Mouse (Mus musculus) heart, adult 2 months (tissue): ENCODE measurements around the gene Nenf. TPM values are rescaled to one million over a fixed set of nuclear protein-coding genes. Genes with fewer than 3 reads are reported as not detected.

Source experiments
- DNase-seq, 2 experiments: peaks; one replicate each; pipeline ENCODE4 v3.0.0; 2021
- H3K27ac ChIP-seq: fragments of 200-600 bp; 2 replicates; pipeline ENCODE4 v1.8.1; 2022
- H3K27me3 ChIP-seq: fragments of 200-500 bp; 2 replicates; pipeline ENCODE4 v1.6.1; 2012; ENCODE audit warnings: mild to moderate bottlenecking, low read length, inconsistent platforms, mixed read lengths; ENCODE audit not compliant: control insufficient read depth, insufficient read depth
- H3K36me3 ChIP-seq: fragments of 200-500 bp; 2 replicates; pipeline ENCODE4 v1.6.1; 2012; ENCODE audit warnings: low read length, inconsistent platforms; ENCODE audit not compliant: control insufficient read depth, insufficient read depth
- H3K4me1 ChIP-seq: fragments of 200-500 bp; 2 replicates; pipeline ENCODE4 v1.6.1; 2011; ENCODE audit warnings: low read length; ENCODE audit not compliant: control insufficient read depth, insufficient read depth
- H3K4me3 ChIP-seq: fragments of 200-600 bp; 2 replicates; pipeline ENCODE4 v1.8.1; 2022
- H3K79me2 ChIP-seq: fragments of 200-500 bp; replicated peaks from 2 replicates; pipeline ENCODE4 v1.6.1; 2012; ENCODE audit warnings: mild to moderate bottlenecking, inconsistent platforms, low read length, moderate library complexity, mixed read lengths; ENCODE audit not compliant: control insufficient read depth, insufficient read depth
- H3K9ac ChIP-seq: fragments of 200-500 bp; 2 replicates; pipeline ENCODE4 v1.6.1; 2012; ENCODE audit warnings: low read depth, mild to moderate bottlenecking, control low read depth, inconsistent platforms, low read length, mixed read lengths
- CTCF ChIP-seq: fragments of 200-600 bp; IDR thresholded peaks from 2 replicates; pipeline ENCODE4 v1.8.1; 2022; ENCODE audit warnings: antibody characterized with exemption, mild to moderate bottlenecking, moderate library complexity
- EP300 ChIP-seq: fragments of 200-500 bp; IDR thresholded peaks from 2 replicates; pipeline ENCODE4 v1.6.1; 2011; ENCODE audit warnings: low read depth, low read length, control low read depth; ENCODE audit not compliant: insufficient read depth
- POLR2A ChIP-seq: fragments of 200-500 bp; IDR thresholded peaks from 2 replicates; pipeline ENCODE4 v1.6.1; 2011; ENCODE audit warnings: mild to moderate bottlenecking, low read depth, low read length, control low read depth; ENCODE audit not compliant: insufficient read depth
- WGBS: fragments of 180-500 bp; shearing (Covaris S2); methylation state at CpG from one replicate; pipeline ENCODE4 v1.1.7; 2018; 5-methylcytosine and 5-hydroxymethylcytosine counted together
- intact Hi-C: fragments of 180-260 bp; cut with DNase I; formaldehyde crosslinking; loops from one replicate; pipeline ENCODE4 v1.15.1; 2025
- long read RNA-seq: library from polyadenylated mRNA; stranded (forward); transcript quantifications from one replicate; pipeline ENCODE4 v2.0.0, GENCODE M21; 2021
- polyA plus RNA-seq: library from polyadenylated mRNA; depleted of rRNA; stranded (reverse); fragments of >200 nt; gene quantifications from 2 replicates; pipeline ENCODE4 v1.2.3, GENCODE M21; 2012; rRNA removed
- total RNA-seq, 2 experiments: library from RNA; stranded (reverse); gene quantifications; 2 replicates each; pipeline ENCODE4 v1.2.3; 2021

Gene Nenf
- 100 to 1,000 TPM in 1 of 2 experiments, 10 to 100 TPM in 1; 95.9 to 107 TPM for total RNA-seq
- 139 and 182 TPM in 2 replicates for polyA plus RNA-seq
- long read RNA-seq, transcript Nenf-201 (4 exons, 742 nt): major isoform, 108 of 113 reads
- long read RNA-seq, partial matches to known transcripts: 3 of 113 reads
- long read RNA-seq, other reads (novel, unspliced or antisense): 2 of 113 reads

DNA sequence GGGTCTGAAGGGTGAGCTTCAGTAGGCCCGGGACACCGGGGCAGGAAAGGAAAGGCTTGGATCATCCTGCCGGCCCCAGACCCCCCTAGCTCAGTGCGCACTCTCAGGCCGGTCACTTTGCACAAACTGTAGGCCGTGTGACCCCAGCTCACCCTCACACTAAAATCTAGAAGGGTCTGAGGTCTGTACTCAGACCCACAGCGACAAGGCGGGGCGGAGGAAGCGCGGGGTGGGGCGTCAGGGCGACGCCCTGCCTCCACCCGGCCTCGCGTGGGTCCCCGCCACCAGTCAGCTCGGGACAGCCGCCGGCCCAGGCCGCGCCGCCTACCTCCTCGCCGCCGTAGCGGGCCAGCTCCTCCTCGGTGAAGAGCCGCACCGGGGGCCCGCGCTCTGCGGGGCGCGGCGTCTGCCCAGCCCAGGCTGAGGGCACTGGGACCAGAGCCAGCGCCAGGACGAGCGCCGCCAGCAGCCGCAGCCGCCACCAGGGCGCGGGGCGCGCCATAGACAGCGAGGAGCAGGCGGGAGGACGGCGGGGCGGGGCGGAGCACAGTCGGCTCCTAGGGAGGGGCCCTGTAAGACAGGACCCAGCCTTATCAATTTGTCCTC lies at the start of gene Nenf:
TSS of gene Nenf (minus strand) at position 604 of the 606 bp plus-strand sequence.
- Histone ChIP-seq H3K79me2 (no peaks in the 10 kb centered on the region; the same call in none of the 2 replicates), H3K4me1 (peaks cover 4% of the 10 kb centered on the region), H3K27ac (peak within 1 kb of the TSS; percentile 98), H3K4me3 (peak within 1 kb of the TSS; percentile 83), H3K36me3 (no peaks in the 10 kb centered on the region), H3K9ac (peak within 1 kb of the TSS; percentile 95), H3K27me3 (no peaks in the 10 kb centered on the region)
- intact Hi-C loops: loop anchor here (5.0 to 10.0 kb wide), 3 partner anchors 75 to 587 kb away; partner anchors contain the start of genes Lpgat1 and Slc30a1
- peak; percentile 65 for TF ChIP-seq CTCF
- TF ChIP-seq EP300: no peak
- no peak; the same call in 1 of the 2 replicates for TF ChIP-seq POLR2A
- DNase-seq: peak; percentile 88 to 90
- under 1% methylated on average over 54 of the region's 54 CpGs for WGBS

DNA sequence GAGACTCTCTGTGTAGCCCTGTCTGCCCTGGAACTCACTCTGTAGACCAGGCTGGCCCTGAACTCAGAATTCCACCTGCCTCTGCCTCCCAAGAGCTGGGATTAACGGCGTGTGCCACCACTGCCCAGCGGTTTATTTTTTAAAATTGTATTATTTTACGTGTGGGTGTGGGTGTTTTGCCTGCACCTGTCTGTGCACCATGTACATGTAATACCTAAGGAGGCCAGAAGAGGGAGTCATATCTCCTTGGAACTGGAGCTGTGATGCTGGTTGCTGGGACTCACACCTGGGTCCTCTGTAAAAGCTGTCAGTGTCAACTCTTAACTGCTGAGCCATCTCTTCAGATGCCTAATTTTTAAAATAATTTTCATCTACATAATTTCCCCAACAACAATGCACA lies 46.5 kb upstream of the Nenf start:
- H3K4me1 ChIP-seq: peaks cover 3% of the 10 kb centered on the region
- H3K79me2 ChIP-seq: peaks cover 8% of the 10 kb centered on the region
- intact Hi-C loops: loop anchor here (2.0 kb wide), 1 partner anchor 204 kb away; no protein-coding TSS in a partner anchor
- peaks cover 26% of the 10 kb centered on the region for H3K36me3 ChIP-seq
- WGBS: 72% methylated on average over 4 of the region's 4 CpGs
- H3K4me3 ChIP-seq: no peak overlapping the region
- H3K9ac ChIP-seq: no peak overlapping the region
- H3K27me3 ChIP-seq: no peaks in the 10 kb centered on the region
- H3K27ac ChIP-seq: no peak overlapping the region
- DNase-seq: no peak
- no peak for TF ChIP-seq POLR2A
- peak; percentile 80 for TF ChIP-seq CTCF

DNA sequence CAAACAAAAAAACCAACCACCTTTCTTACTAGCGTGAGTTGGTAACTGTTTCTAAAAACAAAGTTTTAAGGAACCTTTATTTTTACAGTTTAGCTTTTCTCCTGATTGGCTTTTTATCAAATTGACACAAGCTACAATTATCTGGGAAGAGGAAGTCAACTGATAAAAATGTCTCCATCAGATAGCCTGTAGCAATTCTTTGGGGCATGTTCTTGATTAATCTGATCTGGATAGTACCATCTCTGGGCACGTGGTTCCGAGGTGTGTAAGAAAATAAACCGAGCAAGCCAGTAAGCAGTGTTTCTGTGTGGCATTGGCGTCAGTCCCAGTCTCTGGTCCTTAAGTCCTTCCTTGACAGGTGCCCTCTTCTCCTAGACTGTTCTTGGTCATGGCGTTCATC lies 44.4 kb upstream of the Nenf start:
- TF ChIP-seq EP300 (no peak), CTCF (no peak), POLR2A (no peak)
- DNase-seq: no peak
- Histone ChIP-seq H3K36me3 (peaks cover 19% of the 10 kb centered on the region), H3K4me1 (no peaks in the 10 kb centered on the region; the same call in 1 of the 2 replicates), H3K9ac (no peak overlapping the region), H3K27me3 (no peaks in the 10 kb centered on the region), H3K79me2 (peaks cover 10% of the 10 kb centered on the region), H3K4me3 (no peak overlapping the region), H3K27ac (no peak overlapping the region)
- intact Hi-C loops: no loop called here
- WGBS: 70% methylated on average over 6 of the region's 6 CpGs

DNA sequence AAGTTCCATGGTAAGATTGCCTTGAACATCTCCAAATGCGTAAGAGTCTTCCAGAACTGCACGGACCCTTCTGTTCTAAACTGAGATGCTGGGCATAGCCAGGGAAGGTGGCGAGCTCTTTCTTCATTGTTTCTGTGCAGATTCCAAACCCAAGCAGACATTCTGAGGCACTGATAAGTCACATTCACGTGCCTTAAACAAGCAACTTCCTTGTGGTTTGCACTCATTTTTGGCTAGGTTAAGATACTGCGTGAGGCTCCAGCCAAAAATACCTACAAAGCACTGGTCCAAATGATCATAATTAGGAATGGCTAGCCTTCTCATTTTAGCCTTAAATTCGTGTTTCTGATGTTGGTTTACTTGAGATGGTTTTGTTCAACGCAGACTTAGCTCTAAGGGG lies 41.5 kb upstream of the Nenf start:
- no peak for TF ChIP-seq POLR2A
- no peak for TF ChIP-seq CTCF
- TF ChIP-seq EP300: no peak
- DNase-seq: no peak
- H3K4me1 ChIP-seq: no peaks in the 10 kb centered on the region; the same call in 1 of the 2 replicates
- no peak overlapping the region for H3K4me3 ChIP-seq
- 75% methylated on average over 7 of the region's 7 CpGs for WGBS
- no peak overlapping the region for H3K9ac ChIP-seq
- intact Hi-C loops: loop anchor here (5.0 kb wide), 1 partner anchor 37 kb away; no protein-coding TSS in a partner anchor
- no peaks in the 10 kb centered on the region for H3K27me3 ChIP-seq
- H3K79me2 ChIP-seq: peaks cover 3% of the 10 kb centered on the region; the same call in 1 of the 2 replicates
- H3K36me3 ChIP-seq: peaks cover 15% of the 10 kb centered on the region
- H3K27ac ChIP-seq: no peak overlapping the region

DNA sequence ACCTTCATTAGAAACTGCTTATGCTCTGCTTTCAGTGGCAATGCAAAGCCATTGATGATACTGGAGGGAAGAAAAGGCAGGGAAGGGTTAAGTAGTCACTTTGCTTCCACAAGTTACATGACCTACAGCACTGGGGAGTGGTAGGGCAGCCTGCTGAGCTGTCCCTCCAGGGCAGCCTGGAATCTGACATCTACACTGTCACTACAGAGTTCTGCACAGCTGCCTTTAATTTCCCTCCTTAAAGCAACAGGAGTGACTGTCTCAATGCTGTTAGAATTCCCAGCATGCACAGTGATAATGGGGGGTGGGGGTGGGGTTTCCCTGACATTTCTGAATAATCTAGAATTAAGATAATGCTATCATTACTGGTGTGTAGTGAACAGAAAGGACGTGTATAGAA lies 38.9 kb upstream of the Nenf start:
- TF ChIP-seq EP300: no peak
- no peak for TF ChIP-seq CTCF
- TF ChIP-seq POLR2A: no peak
- no peak overlapping the region for H3K27ac ChIP-seq
- H3K27me3 ChIP-seq: no peaks in the 10 kb centered on the region
- WGBS: 64% methylated on average over 1 of the region's 1 CpGs
- H3K4me3 ChIP-seq: no peak overlapping the region
- no peak for DNase-seq
- intact Hi-C loops: loop anchor here (5.0 kb wide), 1 partner anchor 35 kb away; no protein-coding TSS in a partner anchor
- peaks cover 13% of the 10 kb centered on the region for H3K36me3 ChIP-seq
- peaks cover 2% of the 10 kb centered on the region; the same call in 1 of the 2 replicates for H3K79me2 ChIP-seq
- H3K9ac ChIP-seq: no peak overlapping the region
- H3K4me1 ChIP-seq: no peaks in the 10 kb centered on the region

DNA sequence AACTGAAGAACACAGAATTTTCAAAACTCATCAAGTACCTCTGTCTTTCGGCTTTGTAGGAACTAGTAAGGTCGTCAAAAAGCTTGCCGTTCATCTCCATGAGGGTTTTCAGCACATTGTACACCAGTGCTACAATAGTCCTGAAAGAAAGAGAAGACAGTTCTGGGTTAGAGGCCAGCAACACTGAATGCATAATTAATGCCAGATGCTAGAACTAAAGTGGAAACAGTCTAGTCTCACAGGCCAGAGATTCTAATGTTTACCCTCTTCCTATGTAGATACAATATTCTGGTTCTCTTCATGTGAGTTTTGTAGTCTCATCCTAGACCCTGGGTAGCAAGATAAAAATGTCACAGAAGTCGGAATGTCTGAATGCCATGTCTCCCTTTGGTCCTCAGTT lies 35.8 kb upstream of the Nenf start:
- Histone ChIP-seq H3K27me3 (no peaks in the 10 kb centered on the region), H3K9ac (no peak overlapping the region), H3K4me3 (no peak overlapping the region), H3K27ac (no peak overlapping the region), H3K4me1 (no peaks in the 10 kb centered on the region), H3K36me3 (peaks cover 5% of the 10 kb centered on the region), H3K79me2 (no peaks in the 10 kb centered on the region)
- DNase-seq: no peak
- WGBS: 87% methylated on average over 4 of the region's 4 CpGs
- intact Hi-C loops: loop anchor here (5.0 kb wide), 3 partner anchors 38 to 208 kb away; no protein-coding TSS in a partner anchor
- TF ChIP-seq CTCF: no peak
- TF ChIP-seq EP300: no peak
- TF ChIP-seq POLR2A: no peak
